Mouse (Mus musculus): ENCODE data around the gene Rprd1b.

GRCm38 (mm10) chr2:158077981-158078380 lies 49.7 kb downstream of the Rprd1b start:
- TF ChIP-seq POLR2AphosphoS2 (IDR thresholded peaks at IDR 0.05; ENCODE audit: insufficient read length, low read depth) (no peak), POLR2A (IDR thresholded peaks at IDR 0.05; ENCODE audit: insufficient read length, low read depth) (no peak), TCF3 (IDR thresholded peaks at IDR 0.05; ENCODE audit: insufficient read length, low read depth) (no peak), USF1 (IDR thresholded peaks at IDR 0.05; ENCODE audit: low read depth) (no peak), MYOD1 (IDR thresholded peaks at IDR 0.05; ENCODE audit: control insufficient read depth in 1 of 3, insufficient read length in 2 of 3, low read depth in 2 of 3) (no peak), MAX (IDR thresholded peaks at IDR 0.05; ENCODE audit: low read depth) (no peak), CEBPB (IDR thresholded peaks at IDR 0.05; ENCODE audit: insufficient read depth, poor library complexity, severe bottlenecking) (no peak), E2F4 (IDR thresholded peaks at IDR 0.05; ENCODE audit: insufficient read depth) (no peak), TCF12 (IDR thresholded peaks at IDR 0.05; ENCODE audit: insufficient read depth, poor library complexity, severe bottlenecking) (no peak), MYOG (IDR thresholded peaks at IDR 0.05; ENCODE audit: control insufficient read depth in 1 of 3, insufficient read depth in 1 of 3, insufficient read length in 2 of 3, low read depth in 2 of 3) (no peak)
